Mouse (Mus musculus): ENCODE results near the gene Itgam. TPM values are rescaled to one million over a fixed set of nuclear protein-coding genes. Genes with fewer than 3 reads are reported as not detected.
"Not testable (repeated sequence)": the region's sequence is repeated elsewhere in the genome, so short reads cannot be mapped to it uniquely, and the experiment has no call there.

The Itgam gene
- polyA plus RNA-seq, 1 experiment, result 0.25 TPM

DNA sequence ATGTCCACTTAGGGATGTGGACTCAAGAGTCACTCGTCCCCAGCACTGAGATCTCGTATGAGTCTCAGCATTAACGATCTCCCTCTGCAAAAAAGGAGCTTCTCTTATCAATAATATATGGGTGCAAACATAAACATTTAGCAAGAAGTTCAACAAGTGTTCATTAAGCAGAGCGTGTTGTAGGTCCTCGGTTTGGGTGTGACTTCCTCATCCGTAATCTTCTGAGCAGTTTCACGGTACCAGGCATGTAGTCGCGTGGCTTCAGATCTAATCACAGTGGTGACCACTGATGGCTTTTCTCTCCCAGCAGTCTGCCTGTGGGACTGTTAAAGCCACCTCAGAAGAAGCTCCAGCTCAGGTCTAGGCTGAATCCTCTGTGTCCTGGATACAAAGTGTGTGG, 38.1 kb upstream of the Itgam start:
- H3K27ac ChIP-seq (ENCODE audit: control insufficient read depth, insufficient read depth, low read depth, low read length), result no peak overlapping the region
- TF ChIP-seq POLR2A (IDR thresholded peaks at IDR 0.05; ENCODE audit: control insufficient read depth, low read depth, low read length), result no peak
- TF ChIP-seq CTCF (IDR thresholded peaks at IDR 0.05; ENCODE audit: control insufficient read depth, insufficient read depth, insufficient replicate concordance, low read depth, low read length), result no peak
- H3K27me3 ChIP-seq (ENCODE audit: control insufficient read depth, insufficient read depth, low read length), result no peaks in the 10 kb centered on the region
- no peaks in the 10 kb centered on the region for H3K36me3 ChIP-seq (ENCODE audit: control insufficient read depth, insufficient read depth, low read length)
- H3K4me1 ChIP-seq (ENCODE audit: control insufficient read depth, insufficient read depth, low read length), result no peaks in the 10 kb centered on the region
- no peak overlapping the region for H3K4me3 ChIP-seq (ENCODE audit: control insufficient read depth, low read depth, low read length)

DNA sequence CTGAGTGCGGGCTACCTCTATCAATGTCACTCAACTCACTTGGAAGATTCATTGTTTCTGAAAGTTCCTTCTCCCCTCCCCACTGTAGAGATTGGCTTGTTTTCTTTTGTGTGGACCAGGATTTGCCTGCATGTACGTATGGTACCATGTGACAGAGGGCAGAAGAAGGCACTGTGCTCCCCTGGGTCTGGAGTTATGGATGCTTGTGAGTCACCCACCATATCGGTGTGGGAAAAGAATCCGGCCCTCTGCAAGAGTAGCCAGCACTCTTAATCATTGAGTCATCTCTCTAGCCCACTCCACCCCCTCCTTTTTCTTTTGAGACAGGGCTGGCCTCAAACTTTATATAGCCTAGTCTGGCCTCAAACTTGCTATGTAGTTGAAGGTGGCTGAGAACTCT, 37.5 kb upstream of the Itgam start:
- Histone ChIP-seq H3K27ac (ENCODE audit: control insufficient read depth, insufficient read depth, low read depth, low read length) (no peak overlapping the region), H3K4me1 (ENCODE audit: control insufficient read depth, insufficient read depth, low read length) (no peaks in the 10 kb centered on the region), H3K4me3 (ENCODE audit: control insufficient read depth, low read depth, low read length) (no peak overlapping the region), H3K36me3 (ENCODE audit: control insufficient read depth, insufficient read depth, low read length) (no peaks in the 10 kb centered on the region), H3K27me3 (ENCODE audit: control insufficient read depth, insufficient read depth, low read length) (no peaks in the 10 kb centered on the region)
- TF ChIP-seq POLR2A (IDR thresholded peaks at IDR 0.05; ENCODE audit: control insufficient read depth, low read depth, low read length), result no peak
- TF ChIP-seq CTCF (IDR thresholded peaks at IDR 0.05; ENCODE audit: control insufficient read depth, insufficient read depth, insufficient replicate concordance, low read depth, low read length), result no peak

DNA sequence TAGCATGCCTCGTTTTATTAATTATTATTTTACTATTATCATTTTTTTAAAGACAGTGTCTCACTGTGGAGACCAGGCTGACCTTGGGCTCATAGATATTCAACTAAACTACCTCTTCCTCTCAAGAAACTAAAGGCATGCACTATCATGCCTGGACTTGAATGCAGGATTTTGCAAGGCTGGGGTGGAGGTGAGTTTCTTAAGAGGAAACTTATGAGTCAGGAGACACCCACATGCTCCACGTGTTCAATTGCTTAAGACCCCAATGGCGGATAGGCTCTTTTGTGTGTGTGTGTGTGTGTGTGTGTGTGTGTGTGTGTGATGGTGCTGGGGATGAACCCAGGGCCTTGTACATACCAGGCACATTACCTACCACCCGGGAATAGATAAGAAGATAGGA, 37.1 kb upstream of the Itgam start:
- H3K27ac ChIP-seq (ENCODE audit: control insufficient read depth, insufficient read depth, low read depth, low read length), result no peak overlapping the region
- H3K27me3 ChIP-seq (ENCODE audit: control insufficient read depth, insufficient read depth, low read length), result no peaks in the 10 kb centered on the region
- no peaks in the 10 kb centered on the region for H3K36me3 ChIP-seq (ENCODE audit: control insufficient read depth, insufficient read depth, low read length)
- H3K4me1 ChIP-seq (ENCODE audit: control insufficient read depth, insufficient read depth, low read length), result no peaks in the 10 kb centered on the region
- H3K4me3 ChIP-seq (ENCODE audit: control insufficient read depth, low read depth, low read length), result no peak overlapping the region
- TF ChIP-seq POLR2A (IDR thresholded peaks at IDR 0.05; ENCODE audit: control insufficient read depth, low read depth, low read length) (no peak), CTCF (IDR thresholded peaks at IDR 0.05; ENCODE audit: control insufficient read depth, insufficient read depth, insufficient replicate concordance, low read depth, low read length) (no peak)

DNA sequence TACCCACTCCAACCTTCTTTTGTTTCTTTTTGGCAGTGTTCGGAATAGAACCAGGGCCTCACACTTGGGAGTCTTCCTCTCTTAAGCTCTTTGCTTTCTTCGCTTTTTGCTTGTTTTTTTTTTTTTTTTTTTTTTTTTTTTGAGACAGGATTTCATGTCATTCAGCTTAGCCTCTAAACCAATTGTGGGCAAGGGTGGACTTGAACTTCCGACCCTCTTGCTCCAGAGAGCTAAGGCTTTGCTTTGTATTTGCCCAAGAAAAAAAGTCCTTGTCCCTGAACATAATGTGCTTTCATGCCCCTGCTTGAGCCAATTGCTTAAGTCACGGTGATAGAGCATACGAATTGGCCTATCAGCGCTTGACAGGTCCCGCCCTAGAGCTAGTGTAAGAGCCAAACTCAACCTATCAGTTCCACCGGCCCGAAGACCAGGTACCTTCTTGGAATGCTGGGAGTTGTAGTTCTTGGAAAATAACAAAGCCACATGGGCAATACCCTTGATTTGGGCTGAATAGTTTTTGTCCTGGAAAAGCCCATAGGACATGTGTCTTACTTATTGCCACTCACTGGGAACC, 30.9 kb upstream of the Itgam start:
- no peak for TF ChIP-seq POLR2A (IDR thresholded peaks at IDR 0.05; ENCODE audit: control insufficient read depth, low read depth, low read length)
- TF ChIP-seq CTCF (IDR thresholded peaks at IDR 0.05; ENCODE audit: control insufficient read depth, insufficient read depth, insufficient replicate concordance, low read depth, low read length), result no peak
- Histone ChIP-seq H3K27ac (ENCODE audit: control insufficient read depth, insufficient read depth, low read depth, low read length) (no peak overlapping the region), H3K4me1 (ENCODE audit: control insufficient read depth, insufficient read depth, low read length) (no peaks in the 10 kb centered on the region), H3K4me3 (ENCODE audit: control insufficient read depth, low read depth, low read length) (no peak overlapping the region), H3K27me3 (ENCODE audit: control insufficient read depth, insufficient read depth, low read length) (no peaks in the 10 kb centered on the region), H3K36me3 (ENCODE audit: control insufficient read depth, insufficient read depth, low read length) (no peaks in the 10 kb centered on the region)

DNA sequence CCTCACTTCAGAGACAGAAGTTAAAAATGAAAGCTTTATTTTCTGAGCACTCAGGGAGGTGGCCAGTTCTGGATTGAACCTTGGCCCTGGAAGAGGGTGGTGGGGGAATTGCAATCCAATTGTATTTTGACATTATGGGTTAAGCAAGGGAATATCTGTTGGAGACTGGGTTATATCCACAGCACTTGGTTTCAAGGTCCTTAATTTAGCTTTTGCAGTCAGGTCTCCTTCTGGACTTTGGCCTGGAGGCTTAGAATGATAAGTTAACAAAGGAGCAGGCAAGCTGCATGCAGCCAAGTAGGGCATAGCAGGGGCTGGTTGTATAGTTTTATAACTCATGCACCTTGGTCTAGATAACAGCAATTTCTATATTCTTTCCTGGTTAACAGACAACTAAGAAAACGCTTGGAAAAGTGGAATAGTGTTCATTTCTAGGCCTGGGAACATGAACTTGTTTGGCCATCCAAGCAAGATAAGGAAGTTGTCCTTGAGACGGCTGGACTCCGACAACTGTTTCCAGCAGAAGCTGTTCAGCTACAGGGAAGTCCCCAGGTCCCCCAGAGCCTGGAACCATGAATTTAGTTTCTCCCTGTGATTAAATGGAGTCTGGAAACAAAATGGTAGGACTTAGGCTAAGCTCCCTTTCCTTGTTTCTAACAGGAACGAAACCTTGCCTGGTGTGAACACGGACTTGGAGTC, 30.0 kb upstream of the Itgam start:
- H3K4me1 ChIP-seq (ENCODE audit: control insufficient read depth, insufficient read depth, low read length), result no peaks in the 10 kb centered on the region
- H3K27ac ChIP-seq (ENCODE audit: control insufficient read depth, insufficient read depth, low read depth, low read length), result no peak overlapping the region
- no peak for TF ChIP-seq POLR2A (IDR thresholded peaks at IDR 0.05; ENCODE audit: control insufficient read depth, low read depth, low read length)
- no peak for TF ChIP-seq CTCF (IDR thresholded peaks at IDR 0.05; ENCODE audit: control insufficient read depth, insufficient read depth, insufficient replicate concordance, low read depth, low read length)
- no peak overlapping the region for H3K4me3 ChIP-seq (ENCODE audit: control insufficient read depth, low read depth, low read length)
- H3K36me3 ChIP-seq (ENCODE audit: control insufficient read depth, insufficient read depth, low read length), result no peaks in the 10 kb centered on the region
- no peaks in the 10 kb centered on the region for H3K27me3 ChIP-seq (ENCODE audit: control insufficient read depth, insufficient read depth, low read length)

DNA sequence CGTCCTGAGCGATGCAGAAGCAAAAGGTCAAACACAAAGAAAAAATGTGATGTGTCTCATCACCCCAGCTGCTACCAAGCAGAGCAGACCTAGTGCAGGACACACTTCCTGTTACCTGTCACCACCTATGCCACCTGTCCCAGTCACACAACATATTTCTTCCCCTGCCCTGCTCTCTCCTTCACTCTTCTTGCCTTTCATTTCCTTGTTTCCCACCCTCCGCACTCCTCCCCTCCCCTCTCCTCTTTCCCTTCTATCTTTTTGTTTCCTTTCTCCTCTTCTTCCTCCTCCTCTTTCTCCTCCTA, 29.5 kb upstream of the Itgam start:
- no peak for TF ChIP-seq POLR2A (IDR thresholded peaks at IDR 0.05; ENCODE audit: control insufficient read depth, low read depth, low read length)
- no peak for TF ChIP-seq CTCF (IDR thresholded peaks at IDR 0.05; ENCODE audit: control insufficient read depth, insufficient read depth, insufficient replicate concordance, low read depth, low read length)
- Histone ChIP-seq H3K27ac (ENCODE audit: control insufficient read depth, insufficient read depth, low read depth, low read length) (no peak overlapping the region), H3K4me1 (ENCODE audit: control insufficient read depth, insufficient read depth, low read length) (no peaks in the 10 kb centered on the region), H3K4me3 (ENCODE audit: control insufficient read depth, low read depth, low read length) (no peak overlapping the region), H3K27me3 (ENCODE audit: control insufficient read depth, insufficient read depth, low read length) (no peaks in the 10 kb centered on the region), H3K36me3 (ENCODE audit: control insufficient read depth, insufficient read depth, low read length) (no peaks in the 10 kb centered on the region)

DNA sequence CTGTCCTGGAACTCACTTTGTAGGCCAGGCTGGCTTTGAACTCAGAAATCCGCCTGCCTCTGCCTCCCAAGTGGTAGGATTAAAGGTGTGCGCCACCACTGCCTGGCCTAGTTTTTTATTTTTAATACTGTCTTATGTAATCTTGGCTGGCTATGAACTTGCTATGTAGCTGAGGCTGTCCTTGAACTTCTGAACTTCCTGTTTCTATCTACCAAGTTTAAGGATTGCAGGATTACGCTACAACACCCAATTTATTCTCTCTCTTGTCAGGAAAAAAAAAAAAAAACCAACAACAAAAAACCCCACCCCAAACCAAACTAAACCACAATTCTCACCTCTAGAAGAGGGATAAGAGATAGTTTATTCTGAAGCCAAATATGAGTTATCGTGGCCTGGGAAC, 28.8 kb upstream of the Itgam start:
- H3K27me3 ChIP-seq (ENCODE audit: control insufficient read depth, insufficient read depth, low read length), result no peaks in the 10 kb centered on the region
- no peak overlapping the region for H3K27ac ChIP-seq (ENCODE audit: control insufficient read depth, insufficient read depth, low read depth, low read length)
- no peaks in the 10 kb centered on the region for H3K4me1 ChIP-seq (ENCODE audit: control insufficient read depth, insufficient read depth, low read length)
- no peaks in the 10 kb centered on the region for H3K36me3 ChIP-seq (ENCODE audit: control insufficient read depth, insufficient read depth, low read length)
- no peak overlapping the region for H3K4me3 ChIP-seq (ENCODE audit: control insufficient read depth, low read depth, low read length)
- TF ChIP-seq CTCF (IDR thresholded peaks at IDR 0.05; ENCODE audit: control insufficient read depth, insufficient read depth, insufficient replicate concordance, low read depth, low read length) (no peak), POLR2A (IDR thresholded peaks at IDR 0.05; ENCODE audit: control insufficient read depth, low read depth, low read length) (no peak)

DNA sequence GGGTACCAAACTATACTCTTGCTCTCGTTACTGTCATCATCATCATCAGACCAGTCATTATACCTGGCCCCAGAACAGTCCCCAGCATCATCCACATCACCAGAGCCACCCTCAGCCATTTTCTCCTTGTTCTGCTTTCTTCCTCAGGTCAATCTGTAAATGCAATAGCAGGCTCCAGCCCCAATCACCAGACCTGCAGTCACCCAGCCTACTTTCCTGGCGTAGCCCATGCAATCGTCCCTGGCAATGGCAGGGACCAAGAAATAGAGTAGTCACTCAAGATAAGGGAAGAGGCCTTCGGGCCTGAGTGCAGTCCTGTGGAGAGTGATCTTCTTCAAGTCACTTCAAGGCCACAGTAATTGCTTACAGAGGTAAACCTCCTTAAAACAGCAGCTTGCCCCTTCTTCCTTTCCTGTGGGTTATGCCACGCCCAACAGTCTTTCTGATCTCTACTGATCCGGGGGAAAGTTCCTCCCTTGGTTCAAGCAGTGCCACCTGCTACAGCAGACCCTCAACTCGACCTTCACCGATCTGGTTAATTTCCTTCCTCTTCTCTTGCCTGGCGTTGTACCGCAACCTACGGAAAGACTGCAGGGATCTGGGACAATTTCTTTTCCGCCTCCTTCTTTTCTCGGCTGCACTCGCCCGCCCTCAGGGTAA, 20.1 kb upstream of the Itgam start:
- H3K4me3 ChIP-seq (ENCODE audit: control insufficient read depth, low read depth, low read length); H3K27me3 ChIP-seq (ENCODE audit: control insufficient read depth, insufficient read depth, low read length); H3K4me1 ChIP-seq (ENCODE audit: control insufficient read depth, insufficient read depth, low read length); H3K27ac ChIP-seq (ENCODE audit: control insufficient read depth, insufficient read depth, low read depth, low read length); H3K36me3 ChIP-seq (ENCODE audit: control insufficient read depth, insufficient read depth, low read length): not testable (repeated sequence)

Data from testis, adult 2 months (tissue).